Mouse (Mus musculus) CD4-positive, CD25-positive, alpha-beta regulatory T cell, adult 2 months (primary cell): ENCODE results near the gene Mtx3.
A peak's percentile ranks its signal among the peaks of the same experiment; 100 is the strongest.
"Not testable (repeated sequence)": the region's sequence is repeated elsewhere in the genome, so short reads cannot be mapped to it uniquely, and the experiment has no call there.

ENCODE experiments used
- DNase-seq: peaks from one replicate; pipeline ENCODE4 v3.0.0-alpha.2; 2012; ENCODE audit warnings: low read depth, low spot score

The Mtx3 gene

GRCm38 (mm10) chr13:92844586-92845221, at the start of gene Mtx3:
TSS of gene Mtx3 (plus strand) at chr13:92844760.
- peak; percentile 88 for DNase-seq

DNA sequence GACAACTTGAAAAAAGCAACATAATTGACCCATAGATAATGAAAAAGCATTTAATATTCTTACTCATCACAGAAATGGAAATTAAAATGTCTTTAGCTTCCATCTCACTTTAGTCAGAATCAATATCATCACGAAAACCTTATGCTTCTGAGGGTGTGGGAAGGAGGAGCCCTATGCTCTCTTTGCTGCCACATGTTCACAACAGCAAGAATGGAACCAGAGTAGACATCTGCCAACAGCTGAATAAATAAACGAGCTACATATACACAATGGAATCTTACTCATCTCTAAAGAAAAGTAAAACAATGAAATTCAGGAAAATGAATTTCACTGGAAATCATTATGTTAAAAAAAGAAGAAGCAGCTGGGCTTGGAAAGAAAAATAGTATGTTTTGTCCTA, 45.7 kb upstream of the Mtx3 start:
- DNase-seq = no peak

DNA sequence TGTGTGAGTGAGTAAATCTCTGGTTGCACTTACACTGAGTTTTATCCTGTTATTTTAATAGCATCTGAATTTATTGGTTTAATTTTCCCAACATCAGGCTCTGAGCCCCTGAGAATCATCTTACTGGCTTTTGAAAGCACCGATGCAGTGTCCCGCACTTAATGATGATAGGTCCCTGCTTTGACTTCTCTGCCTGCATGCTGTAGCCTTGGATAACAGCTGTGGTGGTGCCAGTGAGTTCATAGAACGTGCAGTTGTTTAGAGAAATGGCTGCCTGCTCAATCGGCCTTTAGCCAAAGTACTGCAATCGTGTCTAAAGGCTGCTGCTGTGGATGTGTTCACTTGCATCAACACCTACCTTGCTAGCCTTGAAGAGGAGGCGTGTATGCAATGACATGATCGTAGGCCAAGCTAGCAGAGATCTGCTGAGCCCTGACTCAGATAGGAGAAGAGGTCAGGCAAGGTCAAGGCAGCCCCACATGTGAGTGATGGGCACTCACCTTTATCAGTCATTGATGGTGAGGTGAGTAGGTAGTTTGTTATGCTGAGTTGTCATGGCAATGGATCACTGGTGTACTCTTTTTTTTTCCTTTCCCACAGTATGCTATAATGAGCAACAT, 45.1 kb upstream of the Mtx3 start:
- no peak for DNase-seq

DNA sequence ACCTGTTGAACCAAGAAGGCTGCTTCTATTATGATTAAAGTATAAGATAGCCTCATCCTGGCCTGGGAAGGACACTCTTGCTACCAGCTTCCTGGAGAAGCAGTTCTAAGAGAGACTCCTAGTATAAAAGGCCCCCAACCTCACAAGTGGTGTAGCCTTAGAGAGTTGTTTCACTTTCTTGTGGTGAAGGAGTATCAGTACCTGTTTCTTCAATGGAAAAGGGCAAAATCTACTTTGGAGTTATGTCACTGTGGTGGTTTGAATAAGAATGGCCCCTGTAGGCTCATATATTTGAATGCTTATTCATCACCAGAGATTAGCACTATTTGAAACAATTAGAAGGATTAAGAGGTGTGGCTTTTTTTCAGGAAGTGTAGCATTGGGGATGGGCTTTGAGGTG, 37.8 kb upstream of the Mtx3 start:
- no peak for DNase-seq

DNA sequence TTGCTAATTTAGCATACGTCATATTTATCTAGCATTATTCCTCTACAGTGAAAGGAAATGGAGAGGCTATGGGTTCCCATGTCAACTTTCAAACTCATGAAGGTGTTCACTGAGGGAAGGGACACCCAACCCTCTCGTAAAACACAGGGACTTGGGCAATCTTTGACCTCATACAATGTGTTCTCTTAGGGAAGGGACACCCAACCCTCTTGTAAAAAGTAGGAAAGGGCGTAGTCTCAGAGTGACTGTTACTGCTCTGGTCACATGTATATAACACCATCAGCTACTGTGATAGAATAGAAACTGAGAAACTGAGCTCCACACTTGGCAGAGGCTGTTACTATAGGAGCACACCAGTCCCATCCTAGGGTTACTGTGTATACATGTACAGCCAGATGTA, 36.7 kb upstream of the Mtx3 start:
- no peak for DNase-seq

GRCm38 (mm10) chr13:92810592-92810991, 34.0 kb upstream of the Mtx3 start:
- DNase-seq = not testable (repeated sequence)

DNA sequence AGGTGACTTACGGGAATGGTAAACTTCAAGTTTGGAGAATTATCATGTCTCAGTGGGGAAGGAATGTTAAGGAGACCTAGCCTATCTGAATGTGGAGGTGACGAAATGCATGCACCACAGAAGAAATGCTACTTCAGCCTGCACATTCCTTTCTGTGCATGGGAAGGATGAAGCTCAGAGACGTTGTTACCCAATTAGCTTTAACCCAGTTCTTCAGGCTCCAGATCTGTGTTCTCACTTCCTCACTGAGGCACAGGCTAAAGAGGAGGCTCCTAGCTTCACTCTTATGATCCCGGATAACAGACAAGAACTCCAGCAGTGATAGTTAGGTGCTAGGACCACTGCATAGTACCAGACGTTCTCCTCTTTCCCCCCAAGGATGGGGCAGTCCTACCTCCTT, 28.2 kb upstream of the Mtx3 start:
- no peak for DNase-seq

GRCm38 (mm10) chr13:92817357-92817756, 27.2 kb upstream of the Mtx3 start:
- DNase-seq = no peak

DNA sequence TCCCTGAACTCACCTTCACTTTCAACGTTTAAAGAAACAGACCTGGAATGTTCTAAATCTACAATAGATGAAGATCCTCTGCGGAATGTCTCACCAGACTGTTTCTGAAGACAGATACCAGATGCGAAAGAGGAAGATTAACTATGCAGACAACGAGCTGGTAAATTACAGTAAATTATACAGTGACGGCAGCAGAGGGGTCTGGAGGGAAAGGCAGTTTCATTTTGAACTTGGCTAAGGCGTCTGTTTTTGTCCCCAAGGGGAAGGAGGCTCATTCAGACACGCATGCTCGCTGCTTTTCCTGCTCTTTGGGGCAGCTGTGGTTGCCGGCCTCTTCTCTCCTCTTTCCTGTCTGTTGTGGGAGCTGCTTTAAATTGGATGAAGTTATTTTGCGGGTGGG, 15.7 kb upstream of the Mtx3 start:
- no peak for DNase-seq

- DNase-seq = no peak
These were observed 11.4 kb upstream of the Mtx3 start for GRCm38 (mm10) chr13:92833162-92833561.

DNA sequence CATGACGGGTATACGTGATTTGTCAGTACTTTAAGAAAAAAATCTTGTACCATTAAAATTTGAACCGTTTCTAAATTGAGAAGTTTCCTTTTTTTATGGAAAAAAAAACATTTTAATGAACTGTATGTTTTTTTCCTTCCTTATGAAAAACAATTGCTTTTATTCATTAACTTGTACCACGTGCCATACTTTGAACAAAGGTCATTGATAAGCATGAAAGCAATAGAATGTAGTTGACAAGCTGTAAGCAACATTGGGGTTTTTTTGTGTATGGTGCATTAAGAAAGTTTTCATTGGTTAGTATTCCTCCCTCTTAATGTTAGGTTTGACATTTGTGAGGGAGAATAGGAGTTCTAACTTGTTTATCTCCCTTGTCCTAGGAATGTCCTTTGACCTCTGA, 1.9 kb downstream of the Mtx3 start:
- DNase-seq = no peak

- no peak for DNase-seq
These were observed 2.8 kb downstream of the Mtx3 start for GRCm38 (mm10) chr13:92847336-92847735.

GRCm38 (mm10) chr13:92848002-92848401, 3.4 kb downstream of the Mtx3 start:
- DNase-seq = no peak

- peak; percentile 25 for DNase-seq
These were observed 11.3 kb downstream of the Mtx3 start for GRCm38 (mm10) chr13:92855901-92856300.

DNA sequence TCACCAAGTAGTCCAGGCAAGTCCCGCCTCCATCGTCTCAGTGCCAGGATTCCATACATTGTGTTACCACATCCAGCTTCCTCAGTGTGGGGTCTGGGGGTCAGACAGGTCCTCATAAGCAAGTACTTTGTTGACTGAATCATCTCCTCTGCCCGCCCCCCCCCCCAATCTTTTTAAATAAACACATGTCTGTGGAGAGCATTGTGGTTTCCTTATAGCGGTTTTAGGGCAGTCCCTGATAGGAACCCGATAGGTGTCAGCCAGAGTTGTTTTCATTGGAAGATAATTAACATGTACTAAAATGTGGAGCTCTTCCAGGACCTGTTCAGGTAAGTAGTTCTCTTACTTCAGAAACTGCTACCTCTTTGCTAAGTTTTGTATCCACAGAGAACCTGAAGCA, 14.2 kb downstream of the Mtx3 start:
- DNase-seq = no peak

GRCm38 (mm10) chr13:92859959-92860358, 15.4 kb downstream of the Mtx3 start:
- no peak for DNase-seq

- no peak for DNase-seq
These were observed 20.8 kb downstream of the Mtx3 start for GRCm38 (mm10) chr13:92865358-92865757.

- no peak for DNase-seq
These were observed 22.1 kb downstream of the Mtx3 start for GRCm38 (mm10) chr13:92866680-92867079.

- no peak for DNase-seq
These were observed 35.0 kb downstream of the Mtx3 start for GRCm38 (mm10) chr13:92879514-92879913.

GRCm38 (mm10) chr13:92879933-92880332, 35.4 kb downstream of the Mtx3 start:
- DNase-seq = no peak

GRCm38 (mm10) chr13:92880589-92880988, 36.0 kb downstream of the Mtx3 start:
- DNase-seq = no peak

GRCm38 (mm10) chr13:92882271-92882985, 37.9 kb downstream of the Mtx3 start:
- DNase-seq = no peak
